Mouse (Mus musculus): ENCODE data around the gene Bdkrb2. TPM values are rescaled to one million over a fixed set of nuclear protein-coding genes. Genes with fewer than 3 reads are reported as not detected.

Bdkrb2 gene
- total RNA-seq, 2 experiments from 2014 or later = 2.3 to 2.5 TPM

GRCm38 (mm10) chr12:105584851-105585250 lies 21.8 kb downstream of the Bdkrb2 start:
- DNase-seq (ENCODE audit: low spot score in 2 of 2) = peak; percentile 67 to 80

DNA sequence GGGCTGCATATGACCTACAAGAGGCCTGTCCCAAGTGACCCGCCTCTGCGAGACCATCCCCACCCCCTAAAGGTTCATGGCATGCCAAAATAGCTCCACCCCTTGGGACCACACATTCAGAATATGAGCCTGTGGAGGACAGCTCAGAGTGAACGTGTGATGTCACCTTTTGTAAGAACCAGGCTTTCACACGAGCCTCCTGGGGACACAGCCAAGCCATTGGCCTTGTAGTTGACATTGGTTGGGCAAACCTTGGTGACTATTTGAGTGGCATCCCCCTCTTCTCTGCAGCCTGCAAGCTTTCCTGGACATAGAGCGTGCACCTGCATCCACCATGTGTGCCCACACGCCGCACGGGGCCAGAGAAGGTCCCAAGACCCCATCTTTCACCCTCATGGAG lies 24.5 kb downstream of the Bdkrb2 start:
- no peak for DNase-seq (ENCODE audit: low spot score in 2 of 2)

DNA sequence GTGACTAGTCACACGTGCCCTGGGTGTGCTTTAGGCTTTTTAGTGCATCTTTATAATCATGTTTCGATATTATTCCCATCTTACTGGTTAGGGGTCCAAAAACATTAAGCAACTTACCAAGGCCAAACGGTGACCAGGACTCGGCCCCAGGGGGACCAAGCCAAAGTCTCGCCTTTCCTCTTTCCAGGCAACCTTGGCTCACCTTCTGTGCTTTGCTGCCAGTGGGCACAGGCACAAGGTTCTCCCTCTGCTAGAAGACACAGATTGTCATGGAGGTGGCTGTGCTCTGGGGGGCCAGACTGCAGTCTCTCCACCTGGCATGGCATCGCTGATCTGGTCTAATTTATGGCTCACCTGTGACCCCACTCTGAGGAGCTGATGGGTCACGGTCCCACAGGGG lies 27.8 kb downstream of the Bdkrb2 start:
- DNase-seq (ENCODE audit: low spot score in 2 of 2) = no peak

GRCm38 (mm10) chr12:105592361-105592761 lies 29.3 kb downstream of the Bdkrb2 start:
- no peak for DNase-seq (ENCODE audit: low spot score in 2 of 2)

DNA sequence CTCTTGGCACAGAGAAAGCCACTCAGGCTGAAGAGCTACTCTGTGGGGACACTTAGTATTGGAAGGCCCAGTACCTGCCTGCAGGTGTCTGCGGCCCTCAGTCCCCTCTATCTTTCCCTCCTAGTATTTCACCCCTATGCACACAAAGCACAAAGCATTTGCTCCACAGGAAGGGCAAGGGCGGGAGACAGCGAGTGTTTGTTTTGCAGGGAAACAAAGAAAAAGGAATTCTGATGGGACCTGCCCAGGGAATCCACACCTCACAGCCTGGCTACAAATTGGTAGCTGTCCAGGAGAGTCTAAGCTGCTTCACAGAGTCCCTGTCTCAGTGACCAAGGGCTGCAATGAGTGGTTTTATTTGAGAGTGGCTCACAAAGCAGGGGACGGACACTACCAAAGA lies 30.4 kb downstream of the Bdkrb2 start:
- DNase-seq (ENCODE audit: low spot score in 2 of 2) = no peak

DNA sequence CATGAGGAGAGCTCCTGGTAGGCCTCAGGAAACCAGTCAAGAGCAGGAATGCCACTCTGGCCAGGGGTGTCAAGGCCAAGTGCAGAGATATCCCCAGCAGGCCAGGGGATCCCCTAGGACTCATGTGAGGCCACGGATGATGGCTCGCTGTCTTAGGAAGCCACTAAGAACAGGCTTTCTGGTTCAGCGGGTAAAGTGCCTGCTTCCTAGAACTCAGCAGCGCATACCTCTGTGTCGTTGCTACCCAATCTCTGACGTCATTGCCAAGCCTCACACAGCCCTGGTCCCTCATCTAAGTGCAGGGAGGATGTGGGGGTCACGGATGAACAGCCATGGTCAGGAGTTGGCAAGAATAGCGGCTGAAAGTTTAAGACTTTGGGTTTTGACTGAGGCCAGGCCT lies 34.1 kb downstream of the Bdkrb2 start:
- DNase-seq (ENCODE audit: low spot score in 2 of 2) = no peak

GRCm38 (mm10) chr12:105598503-105598902 lies 35.5 kb downstream of the Bdkrb2 start:
- DNase-seq (ENCODE audit: low spot score in 2 of 2) = no peak

DNA sequence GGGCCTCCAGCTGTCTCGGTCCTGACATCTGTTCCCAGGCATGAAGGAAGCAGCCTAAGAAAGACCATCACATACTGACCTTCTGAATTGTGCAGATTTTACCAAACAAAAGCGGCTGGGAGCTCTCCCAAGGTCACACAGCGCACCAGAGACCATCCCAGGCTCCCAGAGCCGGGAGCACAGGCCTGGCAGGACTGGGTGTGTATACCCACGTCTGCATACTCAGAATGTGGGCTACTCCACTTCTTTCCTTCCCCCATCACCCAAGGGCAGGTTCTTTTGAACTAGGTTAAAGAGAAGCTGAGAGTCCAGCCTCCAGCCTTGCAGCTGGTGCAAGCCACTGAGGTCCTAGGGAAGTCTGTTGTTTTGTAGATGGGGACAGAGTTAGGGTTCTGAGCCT lies 36.1 kb downstream of the Bdkrb2 start:
- no peak for DNase-seq (ENCODE audit: low spot score in 2 of 2)

- no peak for DNase-seq (ENCODE audit: low spot score in 2 of 2)
Observed at GRCm38 (mm10) chr12:105601586-105601985, 38.6 kb downstream of the Bdkrb2 start.

DNA sequence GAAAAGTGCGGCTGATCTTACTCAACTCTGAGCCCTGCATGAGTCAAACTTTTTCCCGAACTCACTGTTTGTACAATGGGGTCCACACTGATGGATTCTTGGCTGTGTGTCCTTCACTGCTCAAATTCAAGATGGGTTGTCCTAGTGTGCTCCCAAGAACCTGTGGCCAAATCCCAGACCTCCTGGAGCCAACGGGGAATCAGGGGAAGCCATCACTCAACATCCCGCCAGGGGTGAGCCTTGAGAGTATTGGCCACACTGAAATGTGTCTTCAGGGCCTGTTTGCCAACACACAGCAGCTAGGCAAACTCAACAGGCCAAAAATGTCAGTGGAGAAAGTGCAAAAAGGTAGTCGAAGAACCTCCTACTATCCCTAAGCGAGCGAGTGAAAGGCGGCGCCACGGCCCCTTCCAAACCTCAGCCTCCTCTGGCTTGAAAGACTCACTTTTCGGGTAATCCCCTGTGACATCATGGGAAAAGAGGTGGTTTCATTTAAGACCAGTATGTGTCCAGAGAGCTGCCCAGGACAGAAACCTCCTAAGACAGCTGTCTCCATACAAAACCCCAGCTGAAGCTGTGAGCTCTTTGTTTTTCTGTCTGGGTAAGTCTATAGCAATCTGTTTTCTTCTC lies 39.7 kb downstream of the Bdkrb2 start, which contains the start of gene Bdkrb1:
Gene Bdkrb1 (plus strand): TSS at position 505 of the 630 bp plus-strand sequence.
- DNase-seq (ENCODE audit: low spot score in 2 of 2) = no peak

GRCm38 (mm10) chr12:105603904-105604303 lies 40.9 kb downstream of the Bdkrb2 start:
- no peak for DNase-seq (ENCODE audit: low spot score in 2 of 2)

GRCm38 (mm10) chr12:105605212-105605611 lies 42.2 kb downstream of the Bdkrb2 start:
- no peak for DNase-seq (ENCODE audit: low spot score in 2 of 2)

DNA sequence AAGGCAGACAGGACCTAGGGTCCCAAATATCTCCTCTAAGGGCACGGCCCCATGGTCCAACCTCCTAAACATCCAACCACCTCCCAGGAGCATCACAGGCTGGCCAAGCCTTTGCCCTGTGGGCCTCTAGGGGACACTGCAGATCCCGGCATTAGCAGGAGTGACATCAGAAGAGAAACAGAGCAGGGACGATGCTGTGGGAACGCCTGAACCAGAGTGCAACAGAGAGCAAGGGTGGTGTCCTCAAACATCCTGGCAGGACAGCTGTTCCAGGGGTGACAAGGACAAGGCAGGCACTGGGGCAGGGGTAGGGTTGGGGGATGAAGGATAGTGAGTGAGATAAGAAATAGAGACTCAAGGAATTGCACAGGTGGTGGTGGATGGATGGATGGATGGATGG lies 43.9 kb downstream of the Bdkrb2 start:
- no peak for DNase-seq (ENCODE audit: low spot score in 2 of 2)

GRCm38 (mm10) chr12:105611045-105611444 lies 48.0 kb downstream of the Bdkrb2 start:
- DNase-seq (ENCODE audit: low spot score in 2 of 2) = no peak

- peak in 1 of 2 experiments; percentile 51 for DNase-seq (ENCODE audit: low spot score in 2 of 2)
Observed at GRCm38 (mm10) chr12:105611748-105612147, 48.7 kb downstream of the Bdkrb2 start.

DNA sequence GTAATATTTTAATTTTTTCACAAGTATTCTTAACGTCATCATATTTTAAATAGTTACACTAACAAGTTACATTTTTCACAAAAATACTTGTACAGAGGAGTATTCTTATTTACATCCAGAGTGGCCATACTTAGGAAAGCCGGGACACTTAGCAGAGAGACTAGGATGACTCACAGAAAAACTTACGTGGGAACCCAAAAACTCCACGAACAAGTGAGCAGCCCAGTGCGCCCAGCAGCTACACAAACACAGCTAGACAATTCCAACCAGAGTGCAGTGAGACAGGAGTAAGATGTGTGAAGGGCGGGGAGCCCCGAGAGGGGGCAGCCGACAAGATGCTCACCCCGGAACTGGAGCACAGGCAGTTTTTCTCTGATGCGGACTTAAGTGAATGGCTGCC lies 50.5 kb downstream of the Bdkrb2 start:
- DNase-seq (ENCODE audit: low spot score in 2 of 2) = no peak

DNA sequence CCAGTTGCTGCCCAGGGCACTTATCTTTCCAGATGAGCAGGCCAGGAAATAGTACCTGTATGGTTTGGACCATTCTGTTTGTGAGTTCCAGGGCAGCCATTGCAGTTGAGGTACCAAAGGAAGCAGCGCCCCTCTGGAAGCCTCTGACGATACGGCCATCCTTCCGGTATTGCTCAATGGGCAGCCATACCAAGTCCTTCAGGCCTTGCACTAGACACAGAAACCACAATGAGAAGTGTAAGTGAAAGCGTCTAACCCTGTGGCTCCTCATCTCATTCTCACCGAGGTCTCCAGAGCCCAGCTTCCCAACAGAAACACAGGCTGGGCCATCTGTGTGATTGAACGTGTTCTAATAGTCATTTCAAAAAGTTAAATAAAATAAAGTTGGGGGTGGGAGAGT lies 59.0 kb downstream of the Bdkrb2 start:
- no peak for DNase-seq (ENCODE audit: low spot score in 2 of 2)

DNA sequence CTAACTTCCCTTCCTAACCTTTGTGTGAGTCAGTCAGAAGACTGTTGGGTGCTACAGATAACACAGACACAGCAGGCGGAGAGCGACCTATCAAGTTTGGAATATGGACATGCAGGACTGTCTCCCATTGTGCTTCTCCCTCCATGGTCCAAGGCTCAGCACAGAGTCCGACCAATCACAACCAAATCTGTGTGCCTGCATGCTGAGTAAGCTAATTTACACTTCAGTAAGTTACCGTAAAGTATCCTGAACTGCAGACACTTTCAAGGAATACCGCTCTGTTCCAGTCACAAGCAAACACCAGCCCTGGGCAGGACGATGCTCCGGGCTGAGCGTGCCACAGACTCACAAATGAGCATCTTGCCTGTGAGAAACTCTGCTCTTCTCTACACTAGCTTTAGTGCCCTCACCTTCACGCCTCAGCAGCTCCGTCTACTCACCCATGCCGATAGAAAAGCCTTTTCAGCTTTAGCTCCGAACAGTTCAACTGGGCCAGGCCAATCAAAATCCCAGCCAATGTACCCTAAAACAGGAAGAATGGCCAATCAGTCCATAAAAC lies 60.0 kb downstream of the Bdkrb2 start:
- DNase-seq (ENCODE audit: low spot score in 2 of 2) = no peak

- DNase-seq (ENCODE audit: low spot score in 2 of 2) = no peak
Observed at GRCm38 (mm10) chr12:105625798-105626197, 62.8 kb downstream of the Bdkrb2 start.

DNA sequence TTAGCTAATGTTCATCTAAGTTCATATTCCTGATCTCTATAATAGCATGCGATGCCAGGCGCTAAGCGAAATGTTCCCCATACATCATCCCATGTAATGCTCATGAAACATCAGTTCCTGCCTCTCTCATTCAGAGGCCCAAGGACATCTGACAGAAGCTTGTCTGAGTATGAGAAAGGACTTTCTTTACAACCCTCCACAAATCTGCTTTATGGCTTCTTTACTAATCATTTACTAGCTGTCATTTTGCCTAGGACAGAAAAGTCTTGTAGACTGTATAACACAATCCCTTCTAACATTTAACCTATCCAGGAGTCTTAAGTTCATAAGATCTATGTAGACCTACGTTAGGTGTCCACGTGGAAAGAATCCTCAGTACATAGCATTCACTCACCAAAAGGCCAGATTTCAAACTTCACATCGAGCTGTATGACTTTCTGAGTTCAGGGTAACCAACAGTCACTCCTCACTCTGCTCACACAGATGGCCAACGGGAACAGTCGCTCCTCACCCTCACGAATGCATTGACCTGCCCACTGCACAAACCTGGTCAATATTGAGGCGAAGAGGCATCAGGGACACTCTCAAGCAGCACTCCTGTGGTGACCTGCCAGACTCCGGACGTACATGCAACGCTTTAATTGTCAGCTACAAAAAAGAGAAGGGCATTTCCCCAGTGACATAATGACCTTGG lies 71.5 kb downstream of the Bdkrb2 start:
- DNase-seq (ENCODE audit: low spot score in 2 of 2) = no peak

- no peak for DNase-seq (ENCODE audit: low spot score in 2 of 2)
Observed at GRCm38 (mm10) chr12:105636551-105636950, 73.5 kb downstream of the Bdkrb2 start.

DNA sequence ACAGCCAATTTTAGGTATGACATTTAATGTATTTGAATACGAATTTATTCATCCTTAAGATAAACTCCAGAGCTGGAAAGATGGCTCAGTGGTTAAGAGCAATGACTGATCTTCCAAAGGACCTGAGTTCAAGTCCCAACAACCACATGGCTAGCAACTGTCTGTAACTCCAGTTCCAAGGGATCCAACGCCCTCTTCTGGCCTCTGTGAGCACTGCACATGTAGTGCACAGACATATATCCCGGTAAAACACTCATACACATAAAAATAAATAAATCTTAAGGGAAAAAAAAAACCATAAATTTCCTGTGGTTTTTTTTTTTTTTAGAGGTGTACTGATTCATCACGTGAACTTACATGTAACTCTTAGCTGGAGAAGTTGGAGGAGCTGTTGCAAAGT lies 74.5 kb downstream of the Bdkrb2 start:
- DNase-seq (ENCODE audit: low spot score in 2 of 2) = no peak
